Mouse (Mus musculus) MEL (cell line): ENCODE measurements at regions not wholly inside any gene's neighbourhood (a gene's known extent, or its start where the extent isn't known, plus 50 kb on each side); places are given as distances from the start of the nearest gene placed in this dataset.

ENCODE experiments used
- DNase-seq: peaks from one replicate; pipeline ENCODE4 v3.0.0; 2011; ENCODE audit warnings: low read depth, low spot score
- H3K27ac ChIP-seq: 2 replicates; pipeline ENCODE4 v1.5.1; 2012; ENCODE audit warnings: low read depth, mild to moderate bottlenecking, control low read depth, low read length, moderate library complexity; ENCODE audit not compliant: control insufficient read depth
- H3K27me3 ChIP-seq, 2 experiments: fragments of 150-350 bp in 1 of 2; sonication (generic) in 1 of 2; 2 replicates each; pipeline ENCODE4 v1.6.1; 2012; ENCODE audit warnings: low read length in 2 of 2, mild to moderate bottlenecking in 2 of 2, improper control_type of control experiment in 1 of 2, moderate library complexity in 1 of 2; ENCODE audit not compliant: insufficient read depth in 2 of 2, control insufficient read depth in 1 of 2
- H3K36me3 ChIP-seq, 2 experiments: 2 replicates each; pipeline ENCODE4 v1.6.1; 2012 to 2014; ENCODE audit warnings: low read length in 2 of 2, improper control_type of control experiment in 1 of 2, inconsistent platforms in 1 of 2, mild to moderate bottlenecking in 1 of 2; ENCODE audit not compliant: insufficient read depth in 2 of 2, control insufficient read depth in 1 of 2
- H3K4me1 ChIP-seq, 2 experiments: fragments of 150-350 bp in 1 of 2; sonication (generic) in 1 of 2; 2 replicates each; pipeline ENCODE4 v1.6.1; 2012; ENCODE audit warnings: low read length in 2 of 2, improper control_type of control experiment in 1 of 2, mild to moderate bottlenecking in 1 of 2; ENCODE audit not compliant: insufficient read depth in 2 of 2, control insufficient read depth in 1 of 2
- H3K4me3 ChIP-seq, 2 experiments: fragments of 150-350 bp in 1 of 2; sonication (generic) in 1 of 2; 2 replicates each; pipeline ENCODE4 v1.5.1; 2012; ENCODE audit warnings: low read depth in 2 of 2, low read length in 2 of 2, mild to moderate bottlenecking in 2 of 2, moderate library complexity in 2 of 2, control low read depth in 1 of 2, improper control_type of control experiment in 1 of 2; ENCODE audit not compliant: control insufficient read depth in 1 of 2, insufficient read depth in 1 of 2
- H3K79me2 ChIP-seq: 2 replicates; pipeline ENCODE4 v1.6.1; 2012; ENCODE audit warnings: mild to moderate bottlenecking, low read length, moderate library complexity; ENCODE audit not compliant: control insufficient read depth, poor library complexity, insufficient read depth
- H3K9ac ChIP-seq: 2 replicates; pipeline ENCODE4 v1.6.1; 2012; ENCODE audit warnings: low read depth, mild to moderate bottlenecking, control low read depth, low read length, moderate library complexity; ENCODE audit not compliant: control insufficient read depth, poor library complexity, severe bottlenecking
- H3K9me3 ChIP-seq: fragments of 150-350 bp; sonication (generic); replicated peaks from 2 replicates; pipeline ENCODE4 v1.6.1; 2012; ENCODE audit warnings: mild to moderate bottlenecking, low read length, improper control_type of control experiment, moderate library complexity; ENCODE audit not compliant: insufficient read depth
- CHD1 ChIP-seq: IDR thresholded peaks from 2 replicates; pipeline ENCODE4 v1.6.1; 2012; ENCODE audit warnings: low read depth, mild to moderate bottlenecking, inconsistent platforms, low read length, improper control_type of control experiment
- E2F4 ChIP-seq: IDR thresholded peaks from 2 replicates; pipeline ENCODE4 v1.6.1; 2011; ENCODE audit warnings: low read depth, low read length, improper control_type of control experiment, borderline replicate concordance
- EP300 ChIP-seq, 2 experiments: IDR thresholded peaks; 2 replicates each; pipeline ENCODE4 v1.6.1; 2011; ENCODE audit warnings: improper control_type of control experiment in 2 of 2, low read length in 2 of 2, low read depth in 1 of 2, mild to moderate bottlenecking in 1 of 2
- ETS1 ChIP-seq: IDR thresholded peaks from 2 replicates; pipeline ENCODE4 v1.6.1; 2012; ENCODE audit warnings: low read depth, mild to moderate bottlenecking, inconsistent platforms, low read length, improper control_type of control experiment, moderate library complexity
- GABPA ChIP-seq: IDR thresholded peaks from 2 replicates; pipeline ENCODE4 v1.6.1; 2012; ENCODE audit warnings: low read depth, mild to moderate bottlenecking, inconsistent platforms, low read length, improper control_type of control experiment, moderate library complexity
- GATA1 ChIP-seq: IDR thresholded peaks from 2 replicates; pipeline ENCODE4 v1.6.1; 2011; ENCODE audit warnings: low read depth, low read length, improper control_type of control experiment
- HCFC1 ChIP-seq: IDR thresholded peaks from 2 replicates; pipeline ENCODE4 v1.6.1; 2012; ENCODE audit warnings: low read depth, mild to moderate bottlenecking, inconsistent platforms, low read length, improper control_type of control experiment, moderate library complexity
- KAT2A ChIP-seq: conservative IDR thresholded peaks from 2 replicates; pipeline ENCODE4 v1.6.1; 2012; ENCODE audit warnings: low read depth, low read length, improper control_type of control experiment, inconsistent platforms
- MAFK ChIP-seq: IDR thresholded peaks from 2 replicates; pipeline ENCODE4 v1.6.1; 2011; ENCODE audit warnings: low read depth, mild to moderate bottlenecking, low read length, improper control_type of control experiment, borderline replicate concordance
- MAX ChIP-seq: IDR thresholded peaks from 2 replicates; pipeline ENCODE4 v1.6.1; 2011; ENCODE audit warnings: low read length, improper control_type of control experiment
- MAZ ChIP-seq: IDR thresholded peaks from 2 replicates; pipeline ENCODE4 v1.6.1; 2012; ENCODE audit warnings: low read depth, mild to moderate bottlenecking, inconsistent platforms, low read length, improper control_type of control experiment
- MYB ChIP-seq: IDR thresholded peaks from 2 replicates; pipeline ENCODE4 v1.6.1; 2011; ENCODE audit warnings: mild to moderate bottlenecking, low read depth, low read length, improper control_type of control experiment
- NELFE ChIP-seq: IDR thresholded peaks from 2 replicates; pipeline ENCODE4 v1.6.1; 2011; ENCODE audit warnings: low read depth, low read length, improper control_type of control experiment
- NRF1 ChIP-seq: IDR thresholded peaks from 2 replicates; pipeline ENCODE4 v1.6.1; 2014; ENCODE audit warnings: low read depth, mild to moderate bottlenecking, inconsistent platforms, low read length, improper control_type of control experiment, moderate library complexity; ENCODE audit not compliant: poor library complexity, insufficient read depth, severe bottlenecking
- POLR2A ChIP-seq, 2 experiments: IDR thresholded peaks; 2 replicates each; pipeline ENCODE4 v1.6.1; 2011 to 2012; ENCODE audit warnings: low read length in 2 of 2, mild to moderate bottlenecking in 2 of 2, control low read depth in 1 of 2, improper control_type of control experiment in 1 of 2, low read depth in 1 of 2, moderate library complexity in 1 of 2; ENCODE audit not compliant: control insufficient read depth in 1 of 2, insufficient read depth in 1 of 2, poor library complexity in 1 of 2
- POLR2AphosphoS2 ChIP-seq: IDR thresholded peaks from 2 replicates; pipeline ENCODE4 v1.6.1; 2011; ENCODE audit warnings: low read length, improper control_type of control experiment
- POLR2AphosphoS5 ChIP-seq: IDR thresholded peaks from 2 replicates; pipeline ENCODE4 v1.6.1; 2012; ENCODE audit warnings: low read depth, borderline replicate concordance, mild to moderate bottlenecking, inconsistent platforms, low read length, moderate library complexity, mixed read lengths
- RAD21 ChIP-seq: IDR thresholded peaks from 2 replicates; pipeline ENCODE4 v1.6.1; 2011; ENCODE audit warnings: mild to moderate bottlenecking, low read depth, low read length, improper control_type of control experiment
- SIN3A ChIP-seq: IDR thresholded peaks from 2 replicates; pipeline ENCODE4 v1.6.1; 2012; ENCODE audit warnings: low read length, improper control_type of control experiment, inconsistent platforms
- SMC3 ChIP-seq: IDR thresholded peaks from 2 replicates; pipeline ENCODE4 v1.6.1; 2011; ENCODE audit warnings: low read depth, low read length, improper control_type of control experiment
- TBP ChIP-seq: IDR thresholded peaks from 2 replicates; pipeline ENCODE4 v1.8.0; 2011; ENCODE audit warnings: low read depth, low read length, improper control_type of control experiment
- ZMIZ1 ChIP-seq: IDR thresholded peaks from 2 replicates; pipeline ENCODE4 v1.6.1; 2012; ENCODE audit warnings: low read depth, mild to moderate bottlenecking, inconsistent platforms, low read length, improper control_type of control experiment, moderate library complexity
- ZNF384 ChIP-seq: IDR thresholded peaks from 2 replicates; pipeline ENCODE4 v1.6.1; 2012; ENCODE audit warnings: low read depth, mild to moderate bottlenecking, inconsistent platforms, low read length, improper control_type of control experiment

GRCm38 (mm10) chr12:26206036-26206435, 209.0 kb downstream of the Rnf144a start:
- no peak for DNase-seq
- Histone ChIP-seq H3K36me3 (no peaks in the 10 kb centered on the region), H3K27ac (no peak overlapping the region), H3K27me3 (no peaks in the 10 kb centered on the region), H3K4me3 (no peak overlapping the region), H3K79me2 (no peaks in the 10 kb centered on the region), H3K4me1 (no peaks in the 10 kb centered on the region), H3K9ac (no peak overlapping the region), H3K9me3 (no peaks in the 10 kb centered on the region)
- no peak for TF ChIP-seq GATA1
- no peak for TF ChIP-seq NELFE
- no peak for TF ChIP-seq GABPA
- no peak for TF ChIP-seq E2F4
- no peak for TF ChIP-seq POLR2AphosphoS2
- no peak for TF ChIP-seq MAZ
- no peak for TF ChIP-seq MYB
- TF ChIP-seq NRF1, result no peak
- no peak for TF ChIP-seq POLR2A (IDR thresholded peaks at IDR 0.05; ENCODE audit: control insufficient read depth in 1 of 2, insufficient read depth in 1 of 2, low read depth in 1 of 2, low read length in 2 of 2, poor library complexity in 1 of 2)
- no peak for TF ChIP-seq TBP
- no peak for TF ChIP-seq POLR2AphosphoS5
- TF ChIP-seq ZNF384, result no peak
- TF ChIP-seq ETS1, result no peak
- no peak for TF ChIP-seq SIN3A
- no peak for TF ChIP-seq MAFK
- TF ChIP-seq HCFC1, result no peak
- no peak for TF ChIP-seq CHD1
- TF ChIP-seq EP300 (IDR thresholded peaks at IDR 0.05; ENCODE audit: low read depth in 1 of 2, low read length in 2 of 2), result no peak
- no peak for TF ChIP-seq KAT2A

- no peaks in the 10 kb centered on the region for H3K4me1 ChIP-seq
- TF ChIP-seq RAD21 (no peak), E2F4 (no peak), GATA1 (no peak), TBP (no peak), MYB (no peak), NELFE (no peak), EP300 (IDR thresholded peaks at IDR 0.05; ENCODE audit: low read depth in 1 of 2, low read length in 2 of 2) (no peak), MAX (no peak), MAFK (no peak), KAT2A (no peak), SMC3 (no peak), ZMIZ1 (no peak)
- no peaks in the 10 kb centered on the region for H3K9me3 ChIP-seq
- H3K79me2 ChIP-seq, result no peaks in the 10 kb centered on the region
- no peak overlapping the region for H3K4me3 ChIP-seq
- no peak for DNase-seq
- no peak overlapping the region for H3K27ac ChIP-seq
- H3K27me3 ChIP-seq, result no peaks in the 10 kb centered on the region
- H3K9ac ChIP-seq, result no peak overlapping the region
- H3K36me3 ChIP-seq, result no peaks in the 10 kb centered on the region
Observed at GRCm38 (mm10) chr12:26191982-26192576, 223.0 kb downstream of the Rnf144a start.
